Mouse (Mus musculus) embryonic fibroblast, embryonic 13.5 days (primary cell): Measurements from ENCODE around the gene Med24. TPM values are rescaled to one million over a fixed set of nuclear protein-coding genes. Genes with fewer than 3 reads are reported as not detected.

Source experiments
- H3K27ac ChIP-seq: 2 replicates; pipeline ENCODE4 v1.5.1; 2012; ENCODE audit warnings: low read length, control low read depth, inconsistent platforms; ENCODE audit not compliant: insufficient read depth
- H3K4me1 ChIP-seq: 2 replicates; pipeline ENCODE4 v1.6.1; 2011; ENCODE audit warnings: low read length; ENCODE audit not compliant: control insufficient read depth, insufficient read depth
- H3K4me3 ChIP-seq: 2 replicates; pipeline ENCODE4 v1.5.1; 2011; ENCODE audit warnings: mild to moderate bottlenecking, control low read depth, low read length; ENCODE audit not compliant: insufficient read depth
- CTCF ChIP-seq: IDR thresholded peaks from 2 replicates; pipeline ENCODE4 v1.5.1; 2011; ENCODE audit warnings: mild to moderate bottlenecking, control low read depth, low read length, moderate library complexity, borderline replicate concordance; ENCODE audit not compliant: insufficient read depth
- POLR2A ChIP-seq: IDR thresholded peaks from 2 replicates; pipeline ENCODE4 v1.6.1; 2011; ENCODE audit warnings: low read depth, mild to moderate bottlenecking, control low read depth, low read length, moderate library complexity
- polyA plus RNA-seq: library from polyadenylated mRNA; stranded (reverse); fragments of >200 nt; gene quantifications from 2 replicates; pipeline ENCODE4 v1.2.4, GENCODE M21; 2011; ENCODE audit warnings: low read depth; ENCODE audit not compliant: missing spikeins, insufficient read length

Med24 gene
- polyA plus RNA-seq, 1 experiment, result 58.1 TPM

DNA sequence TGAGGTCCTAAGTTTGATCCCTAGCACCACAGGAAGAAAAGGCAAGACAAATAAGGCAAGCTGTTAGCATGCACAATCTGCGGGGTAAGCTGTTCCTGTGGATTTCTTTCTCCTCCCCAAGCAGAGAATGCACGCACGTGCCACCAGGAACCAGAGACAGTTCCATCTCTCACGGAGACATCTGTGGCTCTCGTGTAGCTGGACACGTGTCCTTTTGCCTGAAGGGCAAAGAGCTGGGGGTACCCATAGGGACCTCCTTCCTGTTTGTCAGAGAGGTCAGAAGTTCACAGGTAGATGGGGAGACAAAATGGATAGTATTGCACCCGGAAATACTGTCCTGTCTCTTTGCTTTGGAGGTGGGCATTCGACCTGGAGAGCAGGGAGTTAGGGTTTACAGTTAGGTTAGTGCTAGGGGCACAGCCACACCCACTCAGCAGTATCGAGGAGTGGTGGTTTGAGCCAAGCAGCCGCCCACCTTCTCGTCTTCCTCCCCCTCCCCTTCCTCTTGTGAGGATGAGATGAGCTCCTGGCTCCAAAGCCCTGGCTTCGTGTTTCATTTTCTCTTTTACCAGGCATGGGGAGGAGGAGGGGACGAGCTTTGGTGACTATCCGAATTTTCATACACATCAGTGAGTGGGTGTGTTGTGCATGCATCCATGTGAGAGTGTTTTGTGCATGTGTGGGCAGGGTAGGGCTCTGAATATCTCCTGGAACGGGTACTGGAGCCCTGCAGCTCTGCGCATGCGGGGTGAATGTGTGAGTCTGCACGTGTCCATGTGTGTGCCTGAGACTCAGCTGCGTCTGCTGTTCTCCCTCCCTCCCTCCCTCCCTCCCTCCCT, 17.8 kb upstream of the Med24 start:
- peaks cover 20% of the 10 kb centered on the region for H3K4me1 ChIP-seq
- peak overlapping the region; percentile 32 for H3K27ac ChIP-seq
- H3K4me3 ChIP-seq, result 0 out of 2 replicates have a peak overlapping the region, but pooled peaks have one; percentile 3
- TF ChIP-seq CTCF (no peak), POLR2A (no peak)

- TF ChIP-seq CTCF (no peak), POLR2A (no peak)
- Histone ChIP-seq H3K27ac (peak overlapping the region; percentile 32; the same call in 1 of the 2 replicates), H3K4me1 (peaks cover 20% of the 10 kb centered on the region), H3K4me3 (no peak overlapping the region)
Observed at GRCm38 (mm10) chr11:98745932-98746853, 17.0 kb upstream of the Med24 start.

DNA sequence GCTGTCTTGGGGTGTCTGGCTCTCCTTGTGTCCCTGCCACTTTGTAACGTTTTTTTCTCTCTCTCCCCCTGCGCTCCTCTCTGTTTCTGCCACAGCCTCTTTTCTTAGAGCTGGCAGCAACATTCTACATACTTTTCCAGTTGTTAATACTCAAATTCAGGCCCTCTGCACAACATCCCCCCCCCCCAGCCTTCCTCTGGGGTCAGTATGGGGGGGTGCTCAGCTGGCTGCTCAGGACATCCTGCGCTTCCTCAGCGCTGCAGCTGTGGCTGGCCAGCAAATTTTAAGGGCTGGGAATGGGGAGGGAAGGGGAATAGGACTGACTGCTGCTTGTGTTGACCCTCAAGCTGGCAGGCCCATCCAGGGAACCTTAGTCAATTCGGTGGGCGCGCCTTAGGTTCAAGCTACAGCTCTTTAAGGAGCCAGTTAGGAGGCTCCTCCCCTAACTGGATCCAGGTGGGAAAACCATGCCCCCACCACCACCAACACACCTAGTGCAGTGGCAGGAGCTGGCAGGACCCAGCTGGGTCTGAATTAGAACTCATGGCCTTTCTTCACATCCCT, 15.3 kb upstream of the Med24 start:
- Histone ChIP-seq H3K27ac (peak overlapping the region; percentile 16; the same call in 1 of the 2 replicates), H3K4me3 (no peak overlapping the region), H3K4me1 (peaks cover 23% of the 10 kb centered on the region)
- no peak for TF ChIP-seq CTCF
- no peak for TF ChIP-seq POLR2A

GRCm38 (mm10) chr11:98743655-98744345, 14.6 kb upstream of the Med24 start:
- Histone ChIP-seq H3K4me3 (no peak overlapping the region), H3K4me1 (peaks cover 17% of the 10 kb centered on the region), H3K27ac (peak overlapping the region; percentile 16; the same call in 1 of the 2 replicates)
- TF ChIP-seq CTCF (no peak), POLR2A (no peak)

- TF ChIP-seq CTCF (no peak), POLR2A (no peak; the same call in 1 of the 2 replicates)
- Histone ChIP-seq H3K4me1 (peaks cover 12% of the 10 kb centered on the region; the same call in 1 of the 2 replicates), H3K27ac (0 out of 2 replicates have a peak overlapping the region, but pooled peaks have one; percentile 5), H3K4me3 (peak overlapping the region; percentile 90)
Observed at GRCm38 (mm10) chr11:98742397-98743291, 13.4 kb upstream of the Med24 start.

GRCm38 (mm10) chr11:98741622-98742396, 12.6 kb upstream of the Med24 start:
- Histone ChIP-seq H3K27ac (peak overlapping the region; percentile 68), H3K4me1 (peaks cover 7% of the 10 kb centered on the region; the same call in 1 of the 2 replicates), H3K4me3 (peak overlapping the region; percentile 90)
- TF ChIP-seq CTCF, result no peak
- TF ChIP-seq POLR2A, result no peak

- peak overlapping the region; percentile 38; the same call in 1 of the 2 replicates for H3K27ac ChIP-seq
- peak overlapping the region; percentile 54 for H3K4me3 ChIP-seq
- H3K4me1 ChIP-seq, result peaks cover 5% of the 10 kb centered on the region; the same call in 1 of the 2 replicates
- TF ChIP-seq CTCF (no peak), POLR2A (0 out of 2 replicates have a peak, but pooled peaks have one; percentile 34)
Observed at GRCm38 (mm10) chr11:98741051-98741620, 11.9 kb upstream of the Med24 start.
